Comparison of ENCODE assay signal across 24 mouse cellular contexts in genomic region chr10:96574786-96575185, GRCm38 (mm10). TPM values are rescaled to one million over a fixed set of nuclear protein-coding genes. Genes with fewer than 3 reads are reported as not detected.
DNase-seq lines count a peak whose midpoint lies in the region; ATAC-seq lines count a peak whose summit lies in the region.
"Had no signal": no experiment of that assay in that cellular context is flagged by ENCODE, and none has a peak within 500 bp of the region (broad histone marks: within the 10 kb centered on the region; RNA-seq: fewer than 3 reads in every experiment).

No protein-coding gene starts in this region.

- H3K27me3 ChIP-seq in embryonic facial prominence, embryonic 15.5 days = no peaks in the 10 kb centered on the region
- no peaks in the 10 kb centered on the region for H3K27me3 ChIP-seq in embryonic facial prominence, embryonic 10.5 days (replicated peaks; ENCODE audit: low read depth, poor library complexity, severe bottlenecking)
- no peaks in the 10 kb centered on the region for H3K27me3 ChIP-seq in intestine, embryonic 15.5 days (replicated peaks)
- H3K27me3 ChIP-seq: CH12.LX; hindbrain, embryonic 13.5 days; Patski had no signal

- DNase-seq in embryonic facial prominence, embryonic 10.5 days (ENCODE audit: low spot score) = no peak
- DNase-seq in frontal cortex, postnatal 25 days (ENCODE audit: low spot score in 2 of 2) = no peak
- DNase-seq in c-Kit-positive CD71-positive TER-119-positive erythroid progenitor cells, embryonic 14.5 days (ENCODE audit: low spot score) = no peak
- DNase-seq in adrenal gland, postnatal 25 days = no peak
- DNase-seq: adrenal gland, adult 2 months; B cell, adult 2 months; cerebellum, adult 11-12 months; cerebellum, adult 9-11 months; cerebellum, postnatal 36 days; gastrocnemius, postnatal 10 days; heart, adult 18-20 months; heart, postnatal 14 days; kidney, adult 11 months had no signal

- ATAC-seq in embryonic facial prominence, embryonic 15.5 days (ENCODE audit: insufficient number of reproducible peaks, low FRiP score, low TSS enrichment, low read depth) = no peak
- peak; percentile 77 for ATAC-seq in intestine, embryonic 15.5 days
- 0 out of 2 replicates have a peak, but pooled peaks have one; percentile 45 for ATAC-seq in megakaryocyte, adult 5-6 weeks (ENCODE audit: poor library complexity, severe bottlenecking)
- ATAC-seq: forebrain, embryonic 14.5 days; hindbrain, postnatal 0 days; Patski had no signal

- H3K9me3 ChIP-seq in embryonic facial prominence, embryonic 15.5 days (replicated peaks) = no peaks in the 10 kb centered on the region
- no peaks in the 10 kb centered on the region for H3K9me3 ChIP-seq in embryonic facial prominence, embryonic 10.5 days
- H3K9me3 ChIP-seq in intestine, embryonic 15.5 days = no peaks in the 10 kb centered on the region
- H3K9me3 ChIP-seq: forebrain, embryonic 10.5 days; heart, embryonic 10.5 days; hindbrain, embryonic 13.5 days had no signal

- peaks cover 13% of the 10 kb centered on the region for H3K4me1 ChIP-seq in embryonic facial prominence, embryonic 15.5 days
- peaks cover 13% of the 10 kb centered on the region for H3K4me1 ChIP-seq in embryonic facial prominence, embryonic 10.5 days
- H3K4me1 ChIP-seq in intestine, embryonic 15.5 days (replicated peaks) = no peaks in the 10 kb centered on the region
- H3K4me1 ChIP-seq: heart, embryonic 10.5 days had no signal

- peak overlapping the region; percentile 39; the same call in 1 of the 2 replicates for H3K27ac ChIP-seq in embryonic facial prominence, embryonic 15.5 days (replicated peaks)
- H3K27ac ChIP-seq in embryonic facial prominence, embryonic 10.5 days (replicated peaks) = no peak overlapping the region
- no peak overlapping the region for H3K27ac ChIP-seq in intestine, embryonic 15.5 days
- H3K27ac ChIP-seq: forebrain, embryonic 10.5 days; heart, embryonic 10.5 days; hindbrain, embryonic 13.5 days; hindbrain, postnatal 0 days had no signal

- H3K9ac ChIP-seq in embryonic facial prominence, embryonic 15.5 days = no peak overlapping the region
- no peak overlapping the region for H3K9ac ChIP-seq in intestine, embryonic 15.5 days
- H3K9ac ChIP-seq: hindbrain, embryonic 13.5 days had no signal

- no peaks in the 10 kb centered on the region for H3K36me3 ChIP-seq in embryonic facial prominence, embryonic 15.5 days
- no peaks in the 10 kb centered on the region for H3K36me3 ChIP-seq in embryonic facial prominence, embryonic 10.5 days (replicated peaks)
- H3K36me3 ChIP-seq in intestine, embryonic 15.5 days = no peaks in the 10 kb centered on the region
- H3K36me3 ChIP-seq: forebrain, embryonic 10.5 days; heart, embryonic 10.5 days; hindbrain, embryonic 13.5 days had no signal

- WGBS in embryonic facial prominence, embryonic 15.5 days = 63% methylated on average over 6 of the region's 6 CpGs
- 87% methylated on average over 6 of the region's 6 CpGs for WGBS in embryonic facial prominence, embryonic 10.5 days
- WGBS in intestine, embryonic 15.5 days = 72% methylated on average over 6 of the region's 6 CpGs

- no peak overlapping the region for H3K4me3 ChIP-seq in embryonic facial prominence, embryonic 15.5 days (replicated peaks)
- no peak overlapping the region for H3K4me3 ChIP-seq in embryonic facial prominence, embryonic 10.5 days
- H3K4me3 ChIP-seq in intestine, embryonic 15.5 days (replicated peaks) = no peak overlapping the region
- H3K4me3 ChIP-seq: erythroblast, embryonic 14.5 days; forebrain, embryonic 10.5 days; heart, embryonic 10.5 days; hindbrain, embryonic 13.5 days had no signal

- no peak overlapping the region for H3K4me2 ChIP-seq in embryonic facial prominence, embryonic 15.5 days (replicated peaks)
- H3K4me2 ChIP-seq in intestine, embryonic 15.5 days (replicated peaks) = no peak overlapping the region
- H3K4me2 ChIP-seq: hindbrain, embryonic 13.5 days had no signal

RNA-seq across cellular contexts. Expression of gene Btg1, which starts 42.0 kb away (rescaled TPM):
- 87.6 and 89.2 TPM in 2 replicates for polyA plus RNA-seq in embryonic facial prominence, embryonic 15.5 days (2015; fragmentation: Nextera tagmentation; extraction: Ambion mirVana)
- polyA plus RNA-seq in embryonic facial prominence, embryonic 10.5 days (2016; fragmentation: Nextera tagmentation; extraction: Ambion mirVana) = 23.2 and 29.7 TPM in 2 replicates
- polyA plus RNA-seq in intestine, embryonic 15.5 days (2015; fragmentation: Nextera tagmentation; extraction: Ambion mirVana) = 43.9 and 47.9 TPM in 2 replicates
- total RNA-seq in megakaryocyte, adult 5-6 weeks (2015) = 146 and 153 TPM in 2 replicates
- total RNA-seq in megakaryocyte, adult 5-6 weeks (2017) = 157 and 197 TPM in 2 replicates
- 69.6 and 85.8 TPM in 2 replicates for total RNA-seq in adrenal gland, postnatal 25 days (2021)
